Mouse (Mus musculus) bone marrow macrophage, adult 2 months (primary cell): ENCODE results near the gene Cacna2d3.

Source experiments
- CTCF ChIP-seq: IDR thresholded peaks from 2 replicates; pipeline ENCODE4 v1.5.1; 2012; ENCODE audit warnings: low read depth, mild to moderate bottlenecking, low read length, moderate library complexity
- POLR2A ChIP-seq: IDR thresholded peaks from 2 replicates; pipeline ENCODE4 v1.6.1; 2012; ENCODE audit warnings: mild to moderate bottlenecking, low read depth, low read length, borderline replicate concordance

DNA sequence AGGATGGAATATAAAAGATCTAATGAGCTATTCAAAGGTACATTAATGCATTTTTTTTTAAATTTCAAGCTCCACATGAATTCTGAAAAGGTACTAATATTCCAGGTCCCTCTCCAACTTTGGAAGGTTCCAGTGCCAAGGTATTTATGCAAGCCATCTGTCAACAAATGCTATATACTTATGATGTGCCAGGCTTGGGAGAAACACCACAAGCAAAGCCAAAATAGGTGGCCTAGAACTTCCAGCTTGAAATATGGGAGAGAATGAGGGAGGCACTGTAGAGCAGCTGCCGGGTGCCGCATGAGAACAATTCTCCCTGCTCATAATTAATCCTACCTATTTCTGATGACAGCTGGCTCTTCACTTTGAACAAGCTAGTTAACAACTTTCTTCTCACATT lies 860.5 kb downstream of the Cacna2d3 start:
- TF ChIP-seq CTCF (no peak), POLR2A (no peak)
